Comparison of ENCODE assay signal across 28 mouse cellular contexts in genomic region chr11:119181861-119182395, GRCm38 (mm10). TPM values are rescaled to one million over a fixed set of nuclear protein-coding genes. Genes with fewer than 3 reads are reported as not detected.
DNase-seq lines count a peak whose midpoint lies in the region; ATAC-seq and TF ChIP-seq lines count a peak whose summit lies in the region.
"Had no signal": no experiment of that assay in that cellular context is flagged by ENCODE, and none has a peak within 500 bp of the region (broad histone marks: within the 10 kb centered on the region; RNA-seq: fewer than 3 reads in every experiment).

No protein-coding gene starts in this region.

- no peaks in the 10 kb centered on the region for H3K27me3 ChIP-seq in forebrain, embryonic 14.5 days (replicated peaks; ENCODE audit: control insufficient read depth, insufficient read depth, low read length)
- H3K27me3 ChIP-seq in forebrain, embryonic 15.5 days: no peaks in the 10 kb centered on the region
- H3K27me3 ChIP-seq in liver, adult 2 months (ENCODE audit: control insufficient read depth, insufficient read depth, low read length): no peaks in the 10 kb centered on the region
- H3K27me3 ChIP-seq in CH12.LX (replicated peaks): no peaks in the 10 kb centered on the region
- H3K27me3 ChIP-seq: embryonic facial prominence, embryonic 12.5 days; hindbrain, embryonic 15.5 days; kidney, embryonic 15.5 days; limb, embryonic 13.5 days; liver, embryonic 13.5 days; Patski; stomach, embryonic 15.5 days had no signal

- TF ChIP-seq CTCF in liver, adult 2 months (IDR thresholded peaks at IDR 0.05; ENCODE audit: low read depth, low read length): no peak
- no peak for TF ChIP-seq CTCF in CH12.LX (conservative IDR thresholded peaks at IDR 0.05 in 1 of 2, IDR thresholded peaks at IDR 0.05 in 1 of 2; ENCODE audit: low read depth in 2 of 2, low read length in 2 of 2)
- TF ChIP-seq CTCF in lung, adult 2 months (IDR thresholded peaks at IDR 0.05; ENCODE audit: insufficient read depth, low read length): no peak

- H3K36me3 ChIP-seq in forebrain, embryonic 14.5 days (ENCODE audit: control insufficient read depth, insufficient read depth, low read length): no peaks in the 10 kb centered on the region
- H3K36me3 ChIP-seq in forebrain, embryonic 15.5 days: no peaks in the 10 kb centered on the region
- H3K36me3 ChIP-seq in liver, adult 2 months (ENCODE audit: control insufficient read depth, insufficient read depth, low read length): no peaks in the 10 kb centered on the region
- H3K36me3 ChIP-seq in CH12.LX (replicated peaks in 1 of 2; ENCODE audit: control insufficient read depth in 1 of 2, insufficient read depth in 1 of 2, low read length in 1 of 2) (peaks cover 2 to 4% of the 10 kb centered on the region in 2 experiments), ES-E14 (ENCODE audit: control insufficient read depth, insufficient read depth, low read length, poor library complexity, severe bottlenecking) (no peaks in the 10 kb centered on the region)
- H3K36me3 ChIP-seq: embryonic facial prominence, embryonic 12.5 days; G1E; hindbrain, embryonic 15.5 days; kidney, embryonic 15.5 days; liver, embryonic 13.5 days; stomach, embryonic 15.5 days had no signal

- in situ Hi-C loops in CH12.LX (cut with MboI; ENCODE audit: low pct_ligation_motif_present, low pct_unique_long_range_greater_than_20kb, low sequenced_read_pairs): loop anchor here (10.0 kb wide), 1 partner anchor 47 kb away; no protein-coding TSS in a partner anchor
- in situ Hi-C loops in ES-E14 (cut with MboI; ENCODE audit: low sequenced_read_pairs in 2 of 2, unreplicated experiment in 2 of 2): no loop called here

- 70% methylated on average over 12 of the region's 12 CpGs for WGBS in forebrain, embryonic 14.5 days
- WGBS in forebrain, embryonic 15.5 days: 72% methylated on average over 12 of the region's 12 CpGs
- 51% methylated on average over 12 of the region's 12 CpGs for WGBS in liver, adult 2 months
- 82% methylated on average over 12 of the region's 12 CpGs for WGBS in lung, adult 2 months

- TF ChIP-seq POLR2A in liver, adult 2 months (IDR thresholded peaks at IDR 0.05; ENCODE audit: extremely low read depth, insufficient read depth, low read length): no peak
- no peak for TF ChIP-seq POLR2A in CH12.LX (IDR thresholded peaks at IDR 0.05; ENCODE audit: low read depth, low read length)
- no peak for TF ChIP-seq POLR2A in lung, adult 2 months (IDR thresholded peaks at IDR 0.05; ENCODE audit: borderline replicate concordance, extremely low read depth, low read depth, low read length)

- no peak overlapping the region for H3K9ac ChIP-seq in forebrain, embryonic 14.5 days (ENCODE audit: low read length)
- no peak overlapping the region for H3K9ac ChIP-seq in forebrain, embryonic 15.5 days (replicated peaks)
- no peak overlapping the region for H3K9ac ChIP-seq in liver, adult 2 months (ENCODE audit: low read depth, low read length)
- H3K9ac ChIP-seq in CH12.LX (ENCODE audit: insufficient read depth, low read depth) (no peak overlapping the region), ES-E14 (ENCODE audit: insufficient read depth, low read depth, low read length, poor library complexity, severe bottlenecking) (no peak overlapping the region)
- H3K9ac ChIP-seq: embryonic facial prominence, embryonic 12.5 days; hindbrain, embryonic 15.5 days; kidney, embryonic 15.5 days; limb, embryonic 13.5 days; liver, embryonic 13.5 days; stomach, embryonic 15.5 days had no signal

- dilution Hi-C loops in CH12.LX (cut with MboI; ENCODE audit: extremely low pct_ligation_motif_present, extremely low pct_unique_long_range_greater_than_20kb, low sequenced_read_pairs): no loop called here

- TF ChIP-seq RAD21 in CH12.LX (IDR thresholded peaks at IDR 0.05; ENCODE audit: low read depth, low read length): no peak

- no peak for ATAC-seq in forebrain, embryonic 14.5 days
- no peak for ATAC-seq in forebrain, embryonic 15.5 days (replicated peaks)
- ATAC-seq: Patski had no signal

- H3K27ac ChIP-seq in forebrain, embryonic 14.5 days (ENCODE audit: low read depth, low read length): 0 out of 2 replicates have a peak overlapping the region, but pooled peaks have one; percentile 2
- no peak overlapping the region for H3K27ac ChIP-seq in forebrain, embryonic 15.5 days (replicated peaks)
- no peak overlapping the region for H3K27ac ChIP-seq in liver, adult 2 months (replicated peaks; ENCODE audit: insufficient read depth, low read depth, low read length)
- no peak overlapping the region for H3K27ac ChIP-seq in CH12.LX (ENCODE audit: insufficient read depth, low read depth)
- H3K27ac ChIP-seq in ES-E14 (ENCODE audit: insufficient read depth, low read depth, low read length, poor library complexity, severe bottlenecking): no peak overlapping the region
- H3K27ac ChIP-seq: embryonic facial prominence, embryonic 12.5 days; kidney, embryonic 15.5 days; limb, embryonic 13.5 days; liver, embryonic 13.5 days; macrophage; stomach, embryonic 15.5 days had no signal

- H3K79me2 ChIP-seq in liver, adult 2 months (ENCODE audit: control insufficient read depth, insufficient read depth, low read length): peaks cover 9% of the 10 kb centered on the region; the same call in 1 of the 2 replicates
- no peaks in the 10 kb centered on the region for H3K79me2 ChIP-seq in CH12.LX (replicated peaks; ENCODE audit: control insufficient read depth, extremely low read depth, insufficient read depth, poor library complexity, severe bottlenecking)

- DNase-seq in forebrain, embryonic 14.5 days (ENCODE audit: low spot score): no peak
- peak; percentile 57 for DNase-seq in liver, adult 2 months (ENCODE audit: extremely low read depth, low read depth, low spot score)
- DNase-seq in liver (no peak), CH12.LX (ENCODE audit: extremely low read depth) (no peak), ES-E14 (ENCODE audit: low read depth, low spot score) (no peak)
- no peak for DNase-seq in lung, adult 2 months
- DNase-seq: adrenal gland, postnatal 10 days; B cell, adult 2 months; cerebellum, adult 11 months; cerebellum, adult 9-11 months; embryo, embryonic 11 days; gastrocnemius, postnatal 10 days; heart, postnatal 14 days; kidney, adult 18-20 months; liver, embryonic 13.5 days; lung, adult 18-20 months; lung, postnatal 10 days; right cerebral cortex, postnatal 25 days had no signal

- no peak for TF ChIP-seq EP300 in CH12.LX (IDR thresholded peaks at IDR 0.05; ENCODE audit: low read length)

- no peak overlapping the region for H3K4me2 ChIP-seq in forebrain, embryonic 14.5 days (ENCODE audit: low read length)
- H3K4me2 ChIP-seq in forebrain, embryonic 15.5 days (replicated peaks): no peak overlapping the region
- no peak overlapping the region for H3K4me2 ChIP-seq in CH12.LX (ENCODE audit: insufficient read depth, low read depth, poor library complexity, severe bottlenecking)
- H3K4me2 ChIP-seq: embryonic facial prominence, embryonic 12.5 days; hindbrain, embryonic 15.5 days; kidney, embryonic 15.5 days; limb, embryonic 13.5 days; liver, embryonic 13.5 days; stomach, embryonic 15.5 days had no signal

- H3K4me3 ChIP-seq in forebrain, embryonic 14.5 days (ENCODE audit: low read depth, low read length): no peak overlapping the region
- H3K4me3 ChIP-seq in forebrain, embryonic 15.5 days: no peak overlapping the region
- H3K4me3 ChIP-seq in liver, adult 2 months (ENCODE audit: insufficient read depth, low read depth, low read length): no peak overlapping the region
- H3K4me3 ChIP-seq in CH12.LX (replicated peaks in 1 of 3; ENCODE audit: low read depth in 2 of 3, low read length in 2 of 3, poor library complexity in 1 of 3) (no peak overlapping the region), ES-E14 (ENCODE audit: insufficient read depth in 1 of 2, low read depth in 1 of 2, low read length in 2 of 2, poor library complexity in 1 of 2, severe bottlenecking in 1 of 2) (no peak overlapping the region)
- H3K4me3 ChIP-seq in lung, adult 2 months (replicated peaks; ENCODE audit: extremely low read depth, low read depth, low read length): no peak overlapping the region
- H3K4me3 ChIP-seq: embryonic facial prominence, embryonic 12.5 days; hindbrain, embryonic 15.5 days; kidney, embryonic 15.5 days; limb, embryonic 13.5 days; liver, embryonic 13.5 days; stomach, embryonic 15.5 days had no signal

- H3K9me3 ChIP-seq in forebrain, embryonic 14.5 days (replicated peaks; ENCODE audit: control insufficient read depth, low read length): no peaks in the 10 kb centered on the region
- H3K9me3 ChIP-seq in forebrain, embryonic 15.5 days: no peaks in the 10 kb centered on the region
- H3K9me3 ChIP-seq in CH12.LX (replicated peaks; ENCODE audit: low read length) (peaks cover 9% of the 10 kb centered on the region), ES-E14 (ENCODE audit: control insufficient read depth, insufficient read depth, low read depth, low read length) (no peaks in the 10 kb centered on the region)
- H3K9me3 ChIP-seq: embryonic facial prominence, embryonic 12.5 days; hindbrain, embryonic 15.5 days; kidney, embryonic 15.5 days; limb, embryonic 13.5 days; liver, embryonic 13.5 days; stomach, embryonic 15.5 days had no signal

- H3K4me1 ChIP-seq in forebrain, embryonic 14.5 days (ENCODE audit: control insufficient read depth, insufficient read depth, low read length): peaks cover 15% of the 10 kb centered on the region
- peaks cover 52% of the 10 kb centered on the region for H3K4me1 ChIP-seq in forebrain, embryonic 15.5 days
- H3K4me1 ChIP-seq in liver, adult 2 months (ENCODE audit: control insufficient read depth, insufficient read depth, low read length): peaks cover 26% of the 10 kb centered on the region
- H3K4me1 ChIP-seq in CH12.LX (ENCODE audit: control insufficient read depth in 1 of 2, insufficient read depth in 2 of 2): peaks cover 20 to 63% of the 10 kb centered on the region in 2 experiments
- peaks cover 4 to 14% of the 10 kb centered on the region in 2 experiments; a peak in 3 of 4 replicates for H3K4me1 ChIP-seq in ES-E14 (ENCODE audit: control insufficient read depth in 2 of 2, insufficient read depth in 2 of 2, low read length in 2 of 2, poor library complexity in 1 of 2)
- H3K4me1 ChIP-seq in lung, adult 2 months (ENCODE audit: control insufficient read depth, insufficient read depth, low read length): no peaks in the 10 kb centered on the region; the same call in 1 of the 2 replicates

RNA-seq across cellular contexts. Expression of gene Tbc1d16, which starts 46.4 kb away (rescaled TPM):
- 24.6 and 35.8 TPM in 2 replicates for polyA plus RNA-seq in forebrain, embryonic 14.5 days (2014; fragmentation: Nextera tagmentation; extraction: Ambion mirVana)
- 52.4 and 54.6 TPM in 2 replicates for polyA plus RNA-seq in forebrain, embryonic 15.5 days (2015; fragmentation: Nextera tagmentation; extraction: Ambion mirVana)
- 4.6 and 5.5 TPM in 2 replicates for total RNA-seq in liver, adult 2 months (2014; rRNA removed)
- polyA plus RNA-seq in liver, adult 2 months (2012; rRNA removed): 8.5 and 9.5 TPM in 2 replicates
- total RNA-seq in CH12.LX (2012; rRNA removed) (9.4 and 15.9 TPM in 2 replicates), CH12.LX (2014; rRNA removed) (0.65 and 0.79 TPM in 2 replicates), ES-E14 (2012; rRNA removed) (6.3 and 10.1 TPM in 2 replicates)
- 2.4 and 2.7 TPM in 2 replicates for polyA plus RNA-seq in CH12.LX (2012; ENCODE audit: insufficient read length, low read depth)
- 15.8 and 17.6 TPM in 2 replicates for polyA plus RNA-seq in lung, adult 2 months (2012; rRNA removed)
- polyA plus RNA-seq: G1E had no signal

RNA-seq across cellular contexts. Expression of gene Ccdc40, which starts 46.4 kb away (rescaled TPM):
- 11.0 and 12.5 TPM in 2 replicates for polyA plus RNA-seq in forebrain, embryonic 14.5 days (2014; fragmentation: Nextera tagmentation; extraction: Ambion mirVana)
- polyA plus RNA-seq in forebrain, embryonic 15.5 days (2015; fragmentation: Nextera tagmentation; extraction: Ambion mirVana): 12.9 and 13.7 TPM in 2 replicates
- total RNA-seq in liver, adult 2 months (2014; rRNA removed): 0.07 and 0.09 TPM in 2 replicates
- polyA plus RNA-seq in liver, adult 2 months (2012; rRNA removed): 0.04 TPM in 1 of 2 replicates, not detected in the other
- total RNA-seq in CH12.LX (2012; rRNA removed) (0.80 and 1.3 TPM in 2 replicates), CH12.LX (2014; rRNA removed) (0.82 and 0.97 TPM in 2 replicates), ES-E14 (2012; rRNA removed) (6.2 and 6.4 TPM in 2 replicates)
- 1.2 and 1.4 TPM in 2 replicates for polyA plus RNA-seq in CH12.LX (2012; ENCODE audit: insufficient read length, low read depth)
- 9.7 and 12.0 TPM in 2 replicates for polyA plus RNA-seq in lung, adult 2 months (2012; rRNA removed)
- total RNA-seq: neutrophil, adult 5-6 weeks had no signal
- polyA plus RNA-seq: G1E had no signal
